Mouse (Mus musculus): ENCODE results near the gene N4bp2l2. TPM values are rescaled to one million over a fixed set of nuclear protein-coding genes. Genes with fewer than 3 reads are reported as not detected.

Gene N4bp2l2
- total RNA-seq (2023; ENCODE audit: inconsistent age) = 149 to 162 TPM (median 155 TPM) in 4 replicates

DNA sequence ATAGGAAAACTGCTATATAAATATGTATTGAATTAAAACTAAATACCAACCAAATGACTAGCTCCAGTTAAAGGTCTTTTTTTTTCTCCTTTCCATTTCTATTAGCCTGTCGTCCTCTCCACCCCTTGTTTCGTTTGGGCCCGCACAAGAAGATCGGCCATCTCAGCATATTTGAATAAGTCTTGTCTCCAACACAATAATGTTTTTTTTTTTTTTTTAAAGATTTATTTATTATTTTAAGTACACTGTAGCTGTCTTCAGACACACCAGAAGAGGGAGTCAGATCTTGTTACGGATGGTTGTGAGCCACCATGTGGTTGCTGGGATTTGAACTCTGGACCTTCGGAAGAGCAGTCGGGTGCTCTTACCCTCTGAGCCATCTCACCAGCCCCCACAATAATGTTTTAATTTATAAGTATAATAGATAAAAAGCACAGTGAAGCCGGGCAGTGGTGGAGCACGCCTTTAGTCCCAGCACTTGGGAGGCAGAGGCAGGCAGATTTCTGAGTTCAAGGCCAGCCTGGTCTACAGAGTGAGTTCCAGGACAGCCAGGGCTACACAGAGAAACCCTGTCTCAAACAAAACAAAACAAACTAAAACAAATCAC, at the start of gene N4bp2l2:
Gene N4bp2l2 (minus strand): TSS at position 51 of the 607 bp plus-strand sequence.

GRCm38 (mm10) chr5:150673153-150673835, 7.3 kb upstream of the N4bp2l2 start, which contains the start of gene Pds5b:
Gene Pds5b, plus strand, starts transcription at chr5:150673739.

GRCm38 (mm10) chr5:150597088-150597487, 68.9 kb downstream of the N4bp2l2 start, which contains the start of gene N4bp2l1:
Gene N4bp2l1, minus strand, starts transcription at chr5:150597188.

Other genes with a start within 250 kb of the N4bp2l2 start
- not detected in 4 replicates for gene Zar1l, start 148.0 kb downstream of the N4bp2l2 start, total RNA-seq (2023; ENCODE audit: inconsistent age)
- gene Brca2, start 143.6 kb downstream of the N4bp2l2 start, total RNA-seq (2023; ENCODE audit: inconsistent age) = 9.4 to 14.0 TPM (median 10.5 TPM) in 4 replicates
- gene N4bp2l1, start 69.0 kb downstream of the N4bp2l2 start, total RNA-seq (2023; ENCODE audit: inconsistent age) = 135 to 168 TPM (median 143 TPM) in 4 replicates
- gene Pds5b, start 7.6 kb upstream of the N4bp2l2 start, total RNA-seq (2023; ENCODE audit: inconsistent age) = 52.4 to 61.0 TPM (median 54.5 TPM) in 4 replicates

Measured in B cell, adult (primary cell).